Mouse (Mus musculus) kidney, embryonic 16.5 days (tissue): ENCODE data around the gene Slc5a10. TPM values are rescaled to one million over a fixed set of nuclear protein-coding genes. Genes with fewer than 3 reads are reported as not detected.
A peak's percentile ranks its signal among the peaks of the same experiment; 100 is the strongest.

Experiments
- ATAC-seq: fragments of 200-750 bp; cut with Nextera tagmentation; 2 replicates; pipeline ENCODE4 v1.8.0; 2017; ENCODE audit warnings: moderate TSS enrichment; ENCODE audit not compliant: low FRiP score, low TSS enrichment
- H3K27ac ChIP-seq: fragments of 300-500 bp; sonication (generic); 2 replicates; pipeline ENCODE4 v1.5.1; 2014; ENCODE audit warnings: low read length
- H3K27me3 ChIP-seq: fragments of 300-500 bp; sonication (generic); 2 replicates; pipeline ENCODE4 v1.6.1; 2014; ENCODE audit warnings: low read length, control low read depth, mixed read lengths; ENCODE audit not compliant: insufficient read depth
- H3K36me3 ChIP-seq: fragments of 300-500 bp; sonication (generic); 2 replicates; pipeline ENCODE4 v1.6.1; 2014; ENCODE audit warnings: low read length, control low read depth, mixed read lengths; ENCODE audit not compliant: insufficient read depth
- H3K4me1 ChIP-seq: fragments of 300-500 bp; sonication (generic); 2 replicates; pipeline ENCODE4 v1.6.1; 2014; ENCODE audit warnings: low read length, control low read depth, mixed read lengths; ENCODE audit not compliant: insufficient read depth
- H3K4me2 ChIP-seq: fragments of 300-500 bp; sonication (generic); replicated peaks from 2 replicates; pipeline ENCODE4 v1.6.1; 2014; ENCODE audit warnings: low read depth, low read length
- H3K4me3 ChIP-seq: fragments of 300-500 bp; sonication (generic); 2 replicates; pipeline ENCODE4 v1.5.1; 2014; ENCODE audit warnings: mild to moderate bottlenecking, low read length
- H3K9ac ChIP-seq: fragments of 300-500 bp; sonication (generic); replicated peaks from 2 replicates; pipeline ENCODE4 v1.6.1; 2014; ENCODE audit warnings: low read length
- H3K9me3 ChIP-seq: fragments of 300-500 bp; sonication (generic); 2 replicates; pipeline ENCODE4 v1.6.1; 2016; ENCODE audit warnings: low read length, control low read depth
- WGBS: fragments of 180-500 bp; shearing (Covaris S2); extraction: QIAGEN DNeasy Blood & Tissue Kit; methylation state at CpG from one replicate; pipeline ENCODE4 v1.1.7; 2014; 5-methylcytosine and 5-hydroxymethylcytosine counted together
- polyA plus RNA-seq: library from polyadenylated mRNA; unstranded; fragments of >200 nt; fragmentation: Nextera tagmentation; extraction: Ambion mirVana; gene quantifications from 2 replicates; pipeline ENCODE4 v1.2.1, GENCODE M21; 2015

The Slc5a10 gene
- polyA plus RNA-seq = 0.80 and 1.1 TPM in 2 replicates

GRCm38 (mm10) chr11:61720636-61721035 lies at the start of gene Slc5a10:
TSS of gene Slc5a10 (minus strand) at chr11:61720826.
- Histone ChIP-seq H3K4me2 (no peak within 1 kb of the TSS), H3K9me3 (no peaks in the 10 kb centered on the region), H3K4me1 (no peaks in the 10 kb centered on the region), H3K9ac (no peak within 1 kb of the TSS), H3K36me3 (no peaks in the 10 kb centered on the region), H3K27me3 (no peaks in the 10 kb centered on the region), H3K27ac (peak within 1 kb of the TSS; percentile 33; the same call in 1 of the 2 replicates), H3K4me3 (no peak within 1 kb of the TSS)
- WGBS = 63% methylated on average over 3 of the region's 3 CpGs
- ATAC-seq = peak; percentile 49; the same call in 1 of the 2 replicates

GRCm38 (mm10) chr11:61761584-61762407 lies 41.2 kb upstream of the Slc5a10 start, which contains the start of gene Prpsap2:
TSS of gene Prpsap2 (minus strand) at chr11:61762088.
- Histone ChIP-seq H3K27me3 (no peaks in the 10 kb centered on the region), H3K9me3 (no peaks in the 10 kb centered on the region), H3K4me3 (peak within 1 kb of the TSS; percentile 67), H3K4me1 (peaks cover 9% of the 10 kb centered on the region), H3K9ac (peak within 1 kb of the TSS; percentile 84), H3K27ac (peak within 1 kb of the TSS; percentile 92), H3K36me3 (peaks cover 6% of the 10 kb centered on the region; the same call in 1 of the 2 replicates), H3K4me2 (peak within 1 kb of the TSS; percentile 66)
- ATAC-seq = peak; percentile 95
- WGBS = under 1% methylated on average over 51 of the region's 51 CpGs

GRCm38 (mm10) chr11:61760518-61760917 lies 39.9 kb upstream of the Slc5a10 start:
- 75% methylated on average over 5 of the region's 5 CpGs for WGBS
- no peak overlapping the region for H3K9ac ChIP-seq
- H3K27me3 ChIP-seq = no peaks in the 10 kb centered on the region
- no peak overlapping the region for H3K27ac ChIP-seq
- H3K4me1 ChIP-seq = peaks cover 9% of the 10 kb centered on the region
- H3K4me3 ChIP-seq = peak overlapping the region; percentile 67
- ATAC-seq = no peak
- peak overlapping the region; percentile 66 for H3K4me2 ChIP-seq
- H3K36me3 ChIP-seq = peaks cover 8% of the 10 kb centered on the region; the same call in 1 of the 2 replicates
- no peaks in the 10 kb centered on the region for H3K9me3 ChIP-seq

- WGBS = 85% methylated on average over 2 of the region's 2 CpGs
- H3K4me3 ChIP-seq = no peak overlapping the region
- peaks cover 30% of the 10 kb centered on the region for H3K36me3 ChIP-seq
- no peak overlapping the region for H3K4me2 ChIP-seq
- no peak overlapping the region for H3K27ac ChIP-seq
- H3K4me1 ChIP-seq = peaks cover 9% of the 10 kb centered on the region
- no peak for ATAC-seq
- H3K27me3 ChIP-seq = no peaks in the 10 kb centered on the region
- H3K9me3 ChIP-seq = no peaks in the 10 kb centered on the region
- no peak overlapping the region for H3K9ac ChIP-seq
Observed at GRCm38 (mm10) chr11:61757151-61757550, 36.5 kb upstream of the Slc5a10 start.

GRCm38 (mm10) chr11:61751612-61752011 lies 31.0 kb upstream of the Slc5a10 start:
- no peak overlapping the region for H3K9ac ChIP-seq
- no peaks in the 10 kb centered on the region for H3K4me1 ChIP-seq
- H3K27me3 ChIP-seq = no peaks in the 10 kb centered on the region
- no peak overlapping the region for H3K4me2 ChIP-seq
- H3K9me3 ChIP-seq = no peaks in the 10 kb centered on the region
- H3K36me3 ChIP-seq = peaks cover 48% of the 10 kb centered on the region
- no peak for ATAC-seq
- 79% methylated on average over 5 of the region's 5 CpGs for WGBS
- H3K4me3 ChIP-seq = no peak overlapping the region
- no peak overlapping the region for H3K27ac ChIP-seq

- 67% methylated on average over 3 of the region's 3 CpGs for WGBS
- Histone ChIP-seq H3K4me2 (no peak overlapping the region), H3K4me1 (no peaks in the 10 kb centered on the region), H3K4me3 (no peak overlapping the region), H3K9me3 (no peaks in the 10 kb centered on the region), H3K27me3 (no peaks in the 10 kb centered on the region), H3K36me3 (peaks cover 50% of the 10 kb centered on the region), H3K27ac (no peak overlapping the region), H3K9ac (no peak overlapping the region)
- no peak for ATAC-seq
Observed at GRCm38 (mm10) chr11:61747161-61747560, 26.5 kb upstream of the Slc5a10 start.

GRCm38 (mm10) chr11:61745781-61746180 lies 25.2 kb upstream of the Slc5a10 start:
- Histone ChIP-seq H3K27me3 (no peaks in the 10 kb centered on the region), H3K4me1 (no peaks in the 10 kb centered on the region), H3K4me2 (no peak overlapping the region), H3K36me3 (peaks cover 45% of the 10 kb centered on the region), H3K4me3 (no peak overlapping the region), H3K9me3 (no peaks in the 10 kb centered on the region), H3K27ac (no peak overlapping the region), H3K9ac (no peak overlapping the region)
- ATAC-seq = no peak
- WGBS = 86% methylated on average over 9 of the region's 9 CpGs

- no peak for ATAC-seq
- Histone ChIP-seq H3K4me1 (no peaks in the 10 kb centered on the region), H3K9ac (no peak overlapping the region), H3K9me3 (no peaks in the 10 kb centered on the region), H3K4me2 (no peak overlapping the region), H3K27ac (no peak overlapping the region), H3K27me3 (no peaks in the 10 kb centered on the region), H3K36me3 (peaks cover 56% of the 10 kb centered on the region), H3K4me3 (no peak overlapping the region)
- WGBS = 74% methylated on average over 3 of the region's 3 CpGs
Observed at GRCm38 (mm10) chr11:61744460-61744859, 23.8 kb upstream of the Slc5a10 start.

- Histone ChIP-seq H3K9ac (no peak overlapping the region), H3K36me3 (peaks cover 56% of the 10 kb centered on the region), H3K9me3 (no peaks in the 10 kb centered on the region), H3K27ac (no peak overlapping the region), H3K4me1 (no peaks in the 10 kb centered on the region), H3K4me3 (no peak overlapping the region), H3K4me2 (no peak overlapping the region), H3K27me3 (no peaks in the 10 kb centered on the region)
- no peak for ATAC-seq
- 80% methylated on average over 3 of the region's 3 CpGs for WGBS
Observed at GRCm38 (mm10) chr11:61743768-61744167, 23.1 kb upstream of the Slc5a10 start.

- no peak overlapping the region for H3K4me2 ChIP-seq
- no peak overlapping the region for H3K4me3 ChIP-seq
- H3K27ac ChIP-seq = no peak overlapping the region
- ATAC-seq = no peak
- peaks cover 62% of the 10 kb centered on the region for H3K36me3 ChIP-seq
- no peaks in the 10 kb centered on the region for H3K27me3 ChIP-seq
- H3K9ac ChIP-seq = no peak overlapping the region
- 93% methylated on average over 1 of the region's 1 CpGs for WGBS
- H3K9me3 ChIP-seq = no peaks in the 10 kb centered on the region
- H3K4me1 ChIP-seq = no peaks in the 10 kb centered on the region
Observed at GRCm38 (mm10) chr11:61740500-61740899, 19.9 kb upstream of the Slc5a10 start.
